Mouse (Mus musculus) heart, embryonic 15.5 days (tissue): Measurements from ENCODE around the gene Lix1l. TPM values are rescaled to one million over a fixed set of nuclear protein-coding genes. Genes with fewer than 3 reads are reported as not detected.
A peak's percentile ranks its signal among the peaks of the same experiment; 100 is the strongest.

Experiments
- ATAC-seq: fragments of 200-750 bp; cut with Nextera tagmentation; replicated peaks from 2 replicates; pipeline ENCODE4 v1.8.0; 2017; ENCODE audit warnings: low read depth, moderate TSS enrichment; ENCODE audit not compliant: insufficient number of reproducible peaks, insufficient read depth, low FRiP score
- H3K27ac ChIP-seq: fragments of 300-500 bp; sonication (generic); 2 replicates; pipeline ENCODE4 v1.5.1; 2015; ENCODE audit warnings: mild to moderate bottlenecking, inconsistent platforms
- H3K27me3 ChIP-seq: fragments of 300-500 bp; sonication (generic); 2 replicates; pipeline ENCODE4 v1.6.1; 2015; ENCODE audit warnings: inconsistent platforms
- H3K36me3 ChIP-seq: fragments of 300-500 bp; sonication (generic); 2 replicates; pipeline ENCODE4 v1.6.1; 2015; ENCODE audit warnings: mild to moderate bottlenecking, inconsistent platforms
- H3K4me1 ChIP-seq: fragments of 300-500 bp; sonication (generic); replicated peaks from 2 replicates; pipeline ENCODE4 v1.6.1; 2015; ENCODE audit warnings: inconsistent platforms
- H3K4me2 ChIP-seq: fragments of 300-500 bp; sonication (generic); 2 replicates; pipeline ENCODE4 v1.6.1; 2015; ENCODE audit warnings: inconsistent platforms, mild to moderate bottlenecking, moderate library complexity
- H3K4me3 ChIP-seq: fragments of 300-500 bp; sonication (generic); 2 replicates; pipeline ENCODE4 v1.5.1; 2015; ENCODE audit warnings: mild to moderate bottlenecking, inconsistent platforms
- H3K9ac ChIP-seq: fragments of 300-500 bp; sonication (generic); 2 replicates; pipeline ENCODE4 v1.6.1; 2015; ENCODE audit warnings: mild to moderate bottlenecking, inconsistent platforms
- H3K9me3 ChIP-seq: fragments of 300-500 bp; sonication (generic); replicated peaks from 2 replicates; pipeline ENCODE4 v1.6.1; 2016; ENCODE audit warnings: inconsistent platforms
- WGBS: fragments of 180-500 bp; shearing (Covaris S2); methylation state at CpG from one replicate; pipeline ENCODE4 v1.1.7; 2015; ENCODE audit warnings: mixed read lengths; 5-methylcytosine and 5-hydroxymethylcytosine counted together
- polyA plus RNA-seq: library from polyadenylated mRNA; unstranded; fragments of >200 nt; fragmentation: Nextera tagmentation; extraction: Ambion mirVana; gene quantifications from 2 replicates; pipeline ENCODE4 v1.2.1, GENCODE M21; 2015

Gene Lix1l
- polyA plus RNA-seq, 1 experiment from 2014 or later = 5.3 TPM

DNA sequence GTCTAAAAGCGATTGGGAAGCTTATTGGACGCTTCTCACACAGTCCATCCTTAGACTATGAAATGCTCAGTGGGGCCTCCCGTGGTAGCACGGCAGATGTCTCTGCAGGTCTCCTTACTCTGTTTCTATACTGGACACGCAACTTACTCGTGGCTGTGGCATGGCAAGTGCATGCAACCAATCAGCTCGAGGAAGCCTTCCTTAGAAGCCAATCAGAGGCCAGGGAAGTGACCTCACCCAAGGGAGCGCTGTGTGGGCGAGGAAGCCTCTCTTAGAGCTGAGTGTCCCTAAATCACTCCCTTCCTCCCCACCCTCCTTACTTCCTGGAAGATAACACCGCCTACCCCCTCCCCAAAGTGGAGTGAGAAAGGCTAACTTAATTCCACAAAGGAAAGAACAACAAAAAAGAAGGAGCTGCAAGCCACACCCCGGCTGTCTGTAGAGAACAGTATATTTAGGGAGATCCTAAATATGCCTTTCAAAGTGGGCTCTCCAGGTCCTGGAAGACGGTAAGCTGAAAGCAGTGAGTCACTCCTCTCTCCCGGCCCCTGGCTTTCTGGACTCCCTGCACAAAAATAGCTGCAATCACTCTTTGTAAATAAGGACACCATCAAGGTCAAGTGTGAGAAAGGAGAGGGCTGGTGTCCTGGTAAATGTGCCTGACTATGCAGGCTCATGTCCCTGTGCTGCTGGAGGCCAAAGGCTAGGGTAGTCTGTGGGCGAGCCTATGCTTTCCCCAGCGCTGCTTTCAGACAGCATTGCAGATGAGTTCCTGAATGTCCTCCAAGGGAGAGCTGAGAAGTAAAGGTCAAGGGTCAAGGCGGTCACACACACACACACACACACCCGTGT, 24.0 kb upstream of the Lix1l start, which contains the start of gene Gm16253:
Gene Gm16253 (plus strand): TSS at position 295 of the 852 bp plus-strand sequence.
- peak within 1 kb of the TSS; percentile 98 for H3K27ac ChIP-seq
- H3K4me2 ChIP-seq = peak within 1 kb of the TSS; percentile 60
- 7% methylated on average over 17 of the region's 17 CpGs for WGBS
- peaks cover 62% of the 10 kb centered on the region for H3K4me1 ChIP-seq
- no peaks in the 10 kb centered on the region for H3K36me3 ChIP-seq
- peak; percentile 92 for ATAC-seq
- no peaks in the 10 kb centered on the region for H3K27me3 ChIP-seq
- peak within 1 kb of the TSS; percentile 46 for H3K9ac ChIP-seq
- H3K9me3 ChIP-seq = no peaks in the 10 kb centered on the region
- peak within 1 kb of the TSS; percentile 32 for H3K4me3 ChIP-seq

DNA sequence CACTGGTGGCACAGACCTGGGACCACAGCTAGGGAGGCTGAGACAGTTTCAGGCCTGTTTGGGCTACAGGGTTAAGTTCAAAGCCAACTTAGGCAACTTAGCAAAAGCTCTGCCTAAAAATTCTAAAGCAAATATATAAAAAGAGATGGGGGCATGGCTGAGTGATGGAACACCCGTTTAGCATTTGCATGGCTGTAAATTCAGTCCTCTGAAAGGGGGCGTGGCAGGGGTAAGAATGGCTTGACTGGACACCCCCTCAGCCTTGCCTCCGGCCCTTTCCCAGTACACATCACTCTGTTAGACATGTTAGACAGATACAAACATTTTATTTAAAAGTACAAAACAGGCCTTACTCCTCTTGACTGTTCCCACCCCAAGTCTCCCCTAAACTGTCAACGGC, 23.4 kb upstream of the Lix1l start:
- no peaks in the 10 kb centered on the region for H3K27me3 ChIP-seq
- H3K9me3 ChIP-seq = no peaks in the 10 kb centered on the region
- H3K4me3 ChIP-seq = peak overlapping the region; percentile 32; the same call in 1 of the 2 replicates
- H3K36me3 ChIP-seq = no peaks in the 10 kb centered on the region
- peak overlapping the region; percentile 60 for H3K4me2 ChIP-seq
- no peak for ATAC-seq
- 67% methylated on average over 4 of the region's 4 CpGs for WGBS
- H3K27ac ChIP-seq = peak overlapping the region; percentile 98
- peak overlapping the region; percentile 46 for H3K9ac ChIP-seq
- H3K4me1 ChIP-seq = peaks cover 60% of the 10 kb centered on the region

DNA sequence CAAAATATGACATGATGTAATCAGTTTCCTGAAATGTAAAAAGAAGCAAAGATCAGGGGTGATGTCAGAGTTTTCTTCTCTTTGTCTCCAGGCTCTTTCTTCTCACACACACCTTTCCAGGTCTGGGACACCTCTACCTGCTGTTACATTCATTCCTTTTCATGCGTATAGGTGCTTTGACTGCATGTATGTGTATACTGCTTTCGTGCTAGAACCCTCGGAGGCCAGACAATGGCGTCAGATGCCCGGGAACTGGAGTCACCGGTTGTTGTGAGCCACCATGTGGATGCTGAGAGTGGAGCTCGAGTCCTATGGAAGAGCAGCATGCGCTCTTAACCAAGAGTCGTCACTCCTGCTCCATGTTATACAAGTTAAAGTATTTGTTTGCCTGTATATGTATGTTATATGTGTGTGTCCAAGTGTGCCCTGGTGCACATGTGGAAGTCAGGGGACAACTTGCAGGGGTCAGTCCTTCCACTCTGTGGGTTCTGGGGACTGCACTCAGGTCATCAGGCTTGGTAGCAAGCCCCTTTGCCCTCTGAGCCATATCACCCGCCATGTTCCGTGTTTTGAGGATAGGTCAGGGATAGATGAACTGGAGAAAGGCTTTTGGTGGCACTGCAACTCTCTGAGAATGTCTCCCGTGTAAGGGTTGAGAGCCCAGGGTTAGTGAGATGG, 22.2 kb upstream of the Lix1l start:
- Histone ChIP-seq H3K9me3 (no peaks in the 10 kb centered on the region), H3K36me3 (no peaks in the 10 kb centered on the region), H3K4me2 (no peak overlapping the region), H3K27me3 (no peaks in the 10 kb centered on the region), H3K27ac (peak overlapping the region; percentile 98; the same call in 1 of the 2 replicates), H3K9ac (no peak overlapping the region), H3K4me1 (peaks cover 54% of the 10 kb centered on the region), H3K4me3 (no peak overlapping the region)
- ATAC-seq = no peak
- WGBS = 78% methylated on average over 12 of the region's 12 CpGs

- Histone ChIP-seq H3K27ac (peak overlapping the region; percentile 38; the same call in 1 of the 2 replicates), H3K36me3 (no peaks in the 10 kb centered on the region), H3K4me1 (peaks cover 48% of the 10 kb centered on the region), H3K4me3 (no peak overlapping the region), H3K4me2 (no peak overlapping the region), H3K9ac (no peak overlapping the region), H3K27me3 (no peaks in the 10 kb centered on the region), H3K9me3 (no peaks in the 10 kb centered on the region)
- WGBS = 72% methylated on average over 4 of the region's 4 CpGs
- ATAC-seq = no peak
These were observed 21.7 kb upstream of the Lix1l start for GRCm38 (mm10) chr3:96579239-96579750.

- H3K4me1 ChIP-seq = peaks cover 47% of the 10 kb centered on the region
- peak overlapping the region; percentile 30 for H3K4me3 ChIP-seq
- 0 out of 2 replicates have a peak, but pooled peaks have one; percentile 8 for ATAC-seq
- no peaks in the 10 kb centered on the region for H3K36me3 ChIP-seq
- H3K27ac ChIP-seq = peak overlapping the region; percentile 3; the same call in 1 of the 2 replicates
- no peaks in the 10 kb centered on the region for H3K27me3 ChIP-seq
- H3K9me3 ChIP-seq = no peaks in the 10 kb centered on the region
- H3K9ac ChIP-seq = peak overlapping the region; percentile 43; the same call in 1 of the 2 replicates
- WGBS = 10% methylated on average over 16 of the region's 16 CpGs
- H3K4me2 ChIP-seq = peak overlapping the region; percentile 59
These were observed 21.0 kb upstream of the Lix1l start for GRCm38 (mm10) chr3:96579885-96580454.

DNA sequence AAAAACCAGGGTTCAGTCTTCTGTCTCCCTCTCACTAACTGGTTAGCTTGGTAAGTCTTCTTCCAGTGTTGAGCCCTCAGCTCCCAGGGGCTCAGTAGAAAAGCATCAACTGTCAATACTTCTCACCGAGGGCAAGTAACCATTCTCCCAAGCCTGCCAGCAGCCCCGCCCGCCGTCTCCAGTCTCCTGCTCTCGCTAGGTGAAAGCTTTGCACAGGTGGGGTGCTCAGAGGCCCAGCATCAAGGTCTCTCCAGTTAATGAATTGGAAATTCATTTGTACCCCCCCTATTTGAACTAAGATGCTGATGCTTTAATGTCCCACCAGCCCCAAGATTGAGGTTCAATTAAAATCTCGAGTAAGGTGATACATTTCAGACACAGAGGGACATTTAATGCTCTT, 19.8 kb upstream of the Lix1l start:
- Histone ChIP-seq H3K4me3 (no peak overlapping the region), H3K9ac (no peak overlapping the region), H3K27ac (no peak overlapping the region), H3K4me1 (peaks cover 35% of the 10 kb centered on the region), H3K27me3 (no peaks in the 10 kb centered on the region), H3K9me3 (no peaks in the 10 kb centered on the region), H3K36me3 (no peaks in the 10 kb centered on the region), H3K4me2 (no peak overlapping the region)
- WGBS = 63% methylated on average over 6 of the region's 6 CpGs
- ATAC-seq = no peak

GRCm38 (mm10) chr3:96581771-96582515, 19.0 kb upstream of the Lix1l start:
- H3K4me1 ChIP-seq = peaks cover 29% of the 10 kb centered on the region
- H3K27ac ChIP-seq = no peak overlapping the region
- 82% methylated on average over 16 of the region's 16 CpGs for WGBS
- no peak overlapping the region for H3K9ac ChIP-seq
- H3K4me3 ChIP-seq = no peak overlapping the region
- no peak for ATAC-seq
- H3K4me2 ChIP-seq = no peak overlapping the region
- no peaks in the 10 kb centered on the region for H3K36me3 ChIP-seq
- no peaks in the 10 kb centered on the region for H3K27me3 ChIP-seq
- H3K9me3 ChIP-seq = no peaks in the 10 kb centered on the region

- H3K4me3 ChIP-seq = no peak overlapping the region
- WGBS = 89% methylated on average over 5 of the region's 5 CpGs
- H3K4me2 ChIP-seq = no peak overlapping the region
- H3K9me3 ChIP-seq = no peaks in the 10 kb centered on the region
- no peak for ATAC-seq
- no peaks in the 10 kb centered on the region for H3K36me3 ChIP-seq
- H3K27ac ChIP-seq = no peak overlapping the region
- no peaks in the 10 kb centered on the region for H3K27me3 ChIP-seq
- H3K9ac ChIP-seq = no peak overlapping the region
- H3K4me1 ChIP-seq = peaks cover 18% of the 10 kb centered on the region
These were observed 17.6 kb upstream of the Lix1l start for GRCm38 (mm10) chr3:96583386-96583785.

- Histone ChIP-seq H3K4me2 (no peak overlapping the region), H3K27ac (no peak overlapping the region), H3K9ac (no peak overlapping the region), H3K4me1 (peaks cover 18% of the 10 kb centered on the region), H3K4me3 (no peak overlapping the region), H3K9me3 (no peaks in the 10 kb centered on the region), H3K36me3 (no peaks in the 10 kb centered on the region), H3K27me3 (no peaks in the 10 kb centered on the region)
- ATAC-seq = no peak
- 81% methylated on average over 4 of the region's 4 CpGs for WGBS
These were observed 10.3 kb upstream of the Lix1l start for GRCm38 (mm10) chr3:96590657-96591056.

- Histone ChIP-seq H3K4me1 (peaks cover 43% of the 10 kb centered on the region), H3K36me3 (no peaks in the 10 kb centered on the region), H3K4me2 (peak overlapping the region; percentile 85), H3K27me3 (no peaks in the 10 kb centered on the region), H3K27ac (peak overlapping the region; percentile 92), H3K9ac (peak overlapping the region; percentile 88), H3K9me3 (no peaks in the 10 kb centered on the region), H3K4me3 (peak overlapping the region; percentile 85)
- WGBS = under 1% methylated on average over 10 of the region's 10 CpGs
- ATAC-seq = no peak
These were observed 7.6 kb upstream of the Lix1l start for GRCm38 (mm10) chr3:96593374-96593773.
